Mouse (Mus musculus): ENCODE results near the gene St6gal1.

GRCm38 (mm10) chr16:23290171-23290570, 65.6 kb downstream of the St6gal1 start:
- no peak for TF ChIP-seq CTCF (IDR thresholded peaks at IDR 0.05; ENCODE audit: borderline replicate concordance, insufficient read depth, low read depth, low read length)
- TF ChIP-seq POLR2A (IDR thresholded peaks at IDR 0.05; ENCODE audit: borderline replicate concordance, insufficient read depth, low read length), result no peak
